Mouse (Mus musculus) neural tube, embryonic 14.5 days (tissue): ENCODE measurements at regions not wholly inside any gene's neighbourhood (a gene's known extent, or its start where the extent isn't known, plus 50 kb on each side); places are given as distances from the start of the nearest gene placed in this dataset.
A peak's percentile ranks its signal among the peaks of the same experiment; 100 is the strongest.

Experiments used
- ATAC-seq: fragments of 200-750 bp; cut with Nextera tagmentation; 2 replicates; pipeline ENCODE4 v1.8.0; 2017; ENCODE audit warnings: low read depth, mild to moderate bottlenecking, moderate TSS enrichment, moderate library complexity
- H3K27ac ChIP-seq: fragments of 300-500 bp; sonication (generic); 2 replicates; pipeline ENCODE4 v1.5.1; 2014; ENCODE audit warnings: low read depth, mild to moderate bottlenecking, control low read depth, low read length, moderate library complexity, mixed read lengths
- H3K27me3 ChIP-seq: fragments of 300-500 bp; sonication (generic); 2 replicates; pipeline ENCODE4 v1.6.1; 2014; ENCODE audit warnings: low read length; ENCODE audit not compliant: control insufficient read depth, insufficient read depth
- H3K36me3 ChIP-seq: fragments of 300-500 bp; sonication (generic); 2 replicates; pipeline ENCODE4 v1.6.1; 2014; ENCODE audit warnings: low read length, mixed read lengths; ENCODE audit not compliant: control insufficient read depth, insufficient read depth
- H3K4me1 ChIP-seq: fragments of 300-500 bp; sonication (generic); 2 replicates; pipeline ENCODE4 v1.6.1; 2014; ENCODE audit warnings: low read length; ENCODE audit not compliant: control insufficient read depth, insufficient read depth
- H3K4me2 ChIP-seq: fragments of 300-500 bp; sonication (generic); 2 replicates; pipeline ENCODE4 v1.6.1; 2014; ENCODE audit warnings: mild to moderate bottlenecking, low read depth, low read length, control low read depth
- H3K4me3 ChIP-seq: fragments of 300-500 bp; sonication (generic); 2 replicates; pipeline ENCODE4 v1.5.1; 2014; ENCODE audit warnings: low read depth, low read length, control low read depth, mixed read lengths
- H3K9ac ChIP-seq: fragments of 300-500 bp; sonication (generic); replicated peaks from 2 replicates; pipeline ENCODE4 v1.6.1; 2014; ENCODE audit warnings: low read depth, mild to moderate bottlenecking, control low read depth, low read length, mixed read lengths
- H3K9me3 ChIP-seq: fragments of 300-500 bp; sonication (generic); 2 replicates; pipeline ENCODE4 v1.6.1; 2016; ENCODE audit warnings: low read length; ENCODE audit not compliant: control insufficient read depth
- WGBS: fragments of 180-500 bp; shearing (Covaris S2); extraction: QIAGEN DNeasy Blood & Tissue Kit; methylation state at CpG from one replicate; pipeline ENCODE4 v1.1.7; 2014; 5-methylcytosine and 5-hydroxymethylcytosine counted together

GRCm38 (mm10) chr11:113001071-113001470 lies 219.0 kb downstream of the Sox9 start:
- Histone ChIP-seq H3K27me3 (no peaks in the 10 kb centered on the region), H3K9ac (no peak overlapping the region), H3K36me3 (no peaks in the 10 kb centered on the region), H3K4me2 (no peak overlapping the region), H3K4me3 (no peak overlapping the region), H3K27ac (no peak overlapping the region), H3K9me3 (no peaks in the 10 kb centered on the region), H3K4me1 (no peaks in the 10 kb centered on the region)
- ATAC-seq = no peak
- WGBS = 71% methylated on average over 6 of the region's 6 CpGs

GRCm38 (mm10) chr11:113005895-113006294 lies 223.9 kb downstream of the Sox9 start:
- Histone ChIP-seq H3K4me3 (no peak overlapping the region), H3K27me3 (no peaks in the 10 kb centered on the region), H3K4me2 (no peak overlapping the region), H3K27ac (no peak overlapping the region), H3K9ac (no peak overlapping the region), H3K36me3 (no peaks in the 10 kb centered on the region), H3K4me1 (no peaks in the 10 kb centered on the region), H3K9me3 (no peaks in the 10 kb centered on the region)
- no peak for ATAC-seq
- WGBS = 84% methylated on average over 9 of the region's 9 CpGs

GRCm38 (mm10) chr11:113008521-113008920 lies 226.5 kb downstream of the Sox9 start:
- WGBS = 80% methylated on average over 4 of the region's 4 CpGs
- Histone ChIP-seq H3K4me1 (no peaks in the 10 kb centered on the region), H3K27ac (no peak overlapping the region), H3K36me3 (no peaks in the 10 kb centered on the region), H3K9me3 (no peaks in the 10 kb centered on the region), H3K4me2 (no peak overlapping the region), H3K27me3 (no peaks in the 10 kb centered on the region), H3K4me3 (no peak overlapping the region), H3K9ac (no peak overlapping the region)
- no peak for ATAC-seq

GRCm38 (mm10) chr11:113009376-113009775 lies 227.4 kb downstream of the Sox9 start:
- ATAC-seq = no peak
- Histone ChIP-seq H3K4me1 (no peaks in the 10 kb centered on the region), H3K27ac (no peak overlapping the region), H3K36me3 (no peaks in the 10 kb centered on the region), H3K9me3 (no peaks in the 10 kb centered on the region), H3K4me2 (no peak overlapping the region), H3K9ac (no peak overlapping the region), H3K4me3 (no peak overlapping the region), H3K27me3 (no peaks in the 10 kb centered on the region)
- 94% methylated on average over 6 of the region's 6 CpGs for WGBS

- Histone ChIP-seq H3K9ac (no peak overlapping the region), H3K4me2 (no peak overlapping the region), H3K4me1 (no peaks in the 10 kb centered on the region; the same call in 1 of the 2 replicates), H3K4me3 (no peak overlapping the region), H3K9me3 (no peaks in the 10 kb centered on the region), H3K27ac (no peak overlapping the region), H3K36me3 (no peaks in the 10 kb centered on the region), H3K27me3 (no peaks in the 10 kb centered on the region)
- WGBS = 91% methylated on average over 5 of the region's 5 CpGs
- ATAC-seq = no peak
Measured at GRCm38 (mm10) chr11:113010906-113011305, 228.9 kb downstream of the Sox9 start.

- H3K9me3 ChIP-seq = no peaks in the 10 kb centered on the region
- ATAC-seq = peak; percentile 36; the same call in 1 of the 2 replicates
- WGBS = 27% methylated on average over 10 of the region's 10 CpGs
- no peak overlapping the region for H3K4me3 ChIP-seq
- H3K4me1 ChIP-seq = peaks cover 14% of the 10 kb centered on the region
- no peak overlapping the region for H3K4me2 ChIP-seq
- H3K36me3 ChIP-seq = no peaks in the 10 kb centered on the region
- no peak overlapping the region for H3K9ac ChIP-seq
- no peaks in the 10 kb centered on the region for H3K27me3 ChIP-seq
- H3K27ac ChIP-seq = no peak overlapping the region
Measured at GRCm38 (mm10) chr11:113014186-113015010, 232.4 kb downstream of the Sox9 start.

GRCm38 (mm10) chr11:113015686-113016304 lies 233.8 kb downstream of the Sox9 start:
- ATAC-seq = no peak
- H3K27ac ChIP-seq = no peak overlapping the region
- no peak overlapping the region for H3K9ac ChIP-seq
- H3K36me3 ChIP-seq = no peaks in the 10 kb centered on the region
- 55% methylated on average over 13 of the region's 13 CpGs for WGBS
- H3K4me1 ChIP-seq = peaks cover 14% of the 10 kb centered on the region
- no peaks in the 10 kb centered on the region for H3K9me3 ChIP-seq
- no peak overlapping the region for H3K4me2 ChIP-seq
- H3K4me3 ChIP-seq = no peak overlapping the region
- no peaks in the 10 kb centered on the region for H3K27me3 ChIP-seq

GRCm38 (mm10) chr11:113016801-113017715 lies 235.0 kb downstream of the Sox9 start:
- H3K27me3 ChIP-seq = no peaks in the 10 kb centered on the region

More at GRCm38 (mm10) chr11:113016801-113017715, 235.0 kb downstream of the Sox9 start:
- Histone ChIP-seq H3K36me3 (no peaks in the 10 kb centered on the region), H3K4me3 (no peak overlapping the region), H3K27ac (peak overlapping the region; percentile 22; the same call in 1 of the 2 replicates), H3K9me3 (no peaks in the 10 kb centered on the region), H3K4me2 (no peak overlapping the region), H3K4me1 (peaks cover 14% of the 10 kb centered on the region), H3K9ac (no peak overlapping the region)
- peak; percentile 47 for ATAC-seq
- WGBS = 28% methylated on average over 7 of the region's 7 CpGs
